Mouse (Mus musculus): ENCODE measurements around the gene Pde4b. TPM values are rescaled to one million over a fixed set of nuclear protein-coding genes. Genes with fewer than 3 reads are reported as not detected.

Gene Pde4b
- polyA plus RNA-seq, 1 experiment from 2014 or later: 44.5 TPM

GRCm38 (mm10) chr4:102594506-102594905, 507.2 kb downstream of the Pde4b start:
- H3K9me3 ChIP-seq (ENCODE audit: low read length): no peaks in the 10 kb centered on the region
- no peak overlapping the region for H3K27ac ChIP-seq (ENCODE audit: low read length)
- peaks cover 24% of the 10 kb centered on the region; the same call in 1 of the 2 replicates for H3K36me3 ChIP-seq (ENCODE audit: insufficient read depth, low read length)
- H3K27me3 ChIP-seq (replicated peaks; ENCODE audit: insufficient read depth, low read length): no peaks in the 10 kb centered on the region
- no peaks in the 10 kb centered on the region for H3K4me1 ChIP-seq (ENCODE audit: insufficient read depth, low read depth, low read length)
- DNase-seq (ENCODE audit: low spot score) (no peak), ATAC-seq (no peak)
- TF ChIP-seq EP300 (IDR thresholded peaks at IDR 0.05) (no peak), CTCF (IDR thresholded peaks at IDR 0.05) (no peak)
- no peak overlapping the region for H3K4me2 ChIP-seq (replicated peaks; ENCODE audit: low read depth, low read length)
- no peak overlapping the region for H3K9ac ChIP-seq (replicated peaks; ENCODE audit: low read depth)
- H3K4me3 ChIP-seq (ENCODE audit: low read depth, low read length): no peak overlapping the region
- 92% methylated on average over 3 of the region's 3 CpGs for WGBS

GRCm38 (mm10) chr4:102603968-102604367, 516.6 kb downstream of the Pde4b start:
- no peak overlapping the region for H3K27ac ChIP-seq (ENCODE audit: low read length)
- no peaks in the 10 kb centered on the region; the same call in 1 of the 2 replicates for H3K4me1 ChIP-seq (ENCODE audit: insufficient read depth, low read depth, low read length)
- no peak for TF ChIP-seq CTCF (IDR thresholded peaks at IDR 0.05)
- TF ChIP-seq EP300 (IDR thresholded peaks at IDR 0.05): no peak

DNA sequence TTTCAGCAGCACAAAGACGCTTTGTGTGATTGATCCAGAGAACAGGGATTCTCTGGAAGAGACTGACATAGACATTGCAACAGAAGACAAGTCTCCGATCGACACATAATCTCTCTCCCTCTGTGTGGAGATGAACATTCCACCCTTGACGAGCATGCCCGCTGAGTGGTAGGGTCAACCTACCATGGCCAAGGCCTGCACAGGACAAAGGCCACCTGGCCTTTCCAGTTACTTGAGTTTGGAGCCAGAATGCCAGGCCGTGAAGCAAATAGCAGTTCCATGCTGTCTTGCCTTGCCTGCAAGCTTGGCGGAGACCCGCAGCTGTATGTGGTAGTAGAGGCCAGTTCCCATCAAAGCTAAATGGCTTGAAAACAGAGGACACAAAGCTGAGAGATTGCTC, 517.9 kb downstream of the Pde4b start:
- no peaks in the 10 kb centered on the region; the same call in 1 of the 2 replicates for H3K4me1 ChIP-seq (ENCODE audit: insufficient read depth, low read depth, low read length)
- no peak for DNase-seq (ENCODE audit: low spot score)
- TF ChIP-seq CTCF (IDR thresholded peaks at IDR 0.05) (no peak), EP300 (IDR thresholded peaks at IDR 0.05) (no peak)
- H3K4me2 ChIP-seq (replicated peaks; ENCODE audit: low read depth, low read length): no peak overlapping the region
- no peak overlapping the region for H3K27ac ChIP-seq (ENCODE audit: low read length)
- no peaks in the 10 kb centered on the region for H3K9me3 ChIP-seq (ENCODE audit: low read length)
- H3K27me3 ChIP-seq (replicated peaks; ENCODE audit: insufficient read depth, low read length): no peaks in the 10 kb centered on the region
- peaks cover 16% of the 10 kb centered on the region; the same call in 1 of the 2 replicates for H3K36me3 ChIP-seq (ENCODE audit: insufficient read depth, low read length)
- ATAC-seq: no peak
- WGBS: 93% methylated on average over 8 of the region's 8 CpGs
- no peak overlapping the region for H3K9ac ChIP-seq (replicated peaks; ENCODE audit: low read depth)
- H3K4me3 ChIP-seq (ENCODE audit: low read depth, low read length): no peak overlapping the region

More at GRCm38 (mm10) chr4:102603968-102604367, 516.6 kb downstream of the Pde4b start:
- peaks cover 25% of the 10 kb centered on the region for H3K36me3 ChIP-seq (ENCODE audit: insufficient read depth, low read length)
- DNase-seq (ENCODE audit: low spot score): peak; percentile 15
- no peak overlapping the region for H3K4me3 ChIP-seq (ENCODE audit: low read depth, low read length)
- no peaks in the 10 kb centered on the region for H3K9me3 ChIP-seq (ENCODE audit: low read length)
- ATAC-seq: peak; percentile 59; the same call in 1 of the 2 replicates
- H3K4me2 ChIP-seq (replicated peaks; ENCODE audit: low read depth, low read length): no peak overlapping the region
- no peak overlapping the region for H3K9ac ChIP-seq (replicated peaks; ENCODE audit: low read depth)
- H3K27me3 ChIP-seq (replicated peaks; ENCODE audit: insufficient read depth, low read length): no peaks in the 10 kb centered on the region
- WGBS: 50% methylated on average over 2 of the region's 3 CpGs

GRCm38 (mm10) chr4:102605722-102606341, 518.5 kb downstream of the Pde4b start:
- no peak overlapping the region for H3K4me2 ChIP-seq (replicated peaks; ENCODE audit: low read depth, low read length)
- no peaks in the 10 kb centered on the region; the same call in 1 of the 2 replicates for H3K4me1 ChIP-seq (ENCODE audit: insufficient read depth, low read depth, low read length)
- H3K9ac ChIP-seq (replicated peaks; ENCODE audit: low read depth): no peak overlapping the region
- DNase-seq (ENCODE audit: low spot score) (no peak), ATAC-seq (no peak)
- peaks cover 16% of the 10 kb centered on the region; the same call in 1 of the 2 replicates for H3K36me3 ChIP-seq (ENCODE audit: insufficient read depth, low read length)
- H3K4me3 ChIP-seq (ENCODE audit: low read depth, low read length): no peak overlapping the region
- H3K9me3 ChIP-seq (ENCODE audit: low read length): no peaks in the 10 kb centered on the region
- 81% methylated on average over 4 of the region's 4 CpGs for WGBS
- no peak overlapping the region for H3K27ac ChIP-seq (ENCODE audit: low read length)
- H3K27me3 ChIP-seq (replicated peaks; ENCODE audit: insufficient read depth, low read length): no peaks in the 10 kb centered on the region
- TF ChIP-seq EP300 (IDR thresholded peaks at IDR 0.05) (no peak), CTCF (IDR thresholded peaks at IDR 0.05) (no peak)

- Histone ChIP-seq H3K27me3 (replicated peaks; ENCODE audit: insufficient read depth, low read length) (no peaks in the 10 kb centered on the region), H3K9ac (replicated peaks; ENCODE audit: low read depth) (no peak overlapping the region), H3K4me1 (ENCODE audit: insufficient read depth, low read depth, low read length) (no peaks in the 10 kb centered on the region; the same call in 1 of the 2 replicates), H3K4me3 (ENCODE audit: low read depth, low read length) (no peak overlapping the region), H3K9me3 (ENCODE audit: low read length) (no peaks in the 10 kb centered on the region), H3K27ac (ENCODE audit: low read length) (no peak overlapping the region), H3K4me2 (replicated peaks; ENCODE audit: low read depth, low read length) (no peak overlapping the region), H3K36me3 (ENCODE audit: insufficient read depth, low read length) (peaks cover 16% of the 10 kb centered on the region; the same call in 1 of the 2 replicates)
- WGBS: 84% methylated on average over 8 of the region's 8 CpGs
- TF ChIP-seq EP300 (IDR thresholded peaks at IDR 0.05) (no peak), CTCF (IDR thresholded peaks at IDR 0.05) (no peak)
- DNase-seq (ENCODE audit: low spot score) (no peak), ATAC-seq (no peak)
Observed at GRCm38 (mm10) chr4:102606825-102607224, 519.5 kb downstream of the Pde4b start.

DNA sequence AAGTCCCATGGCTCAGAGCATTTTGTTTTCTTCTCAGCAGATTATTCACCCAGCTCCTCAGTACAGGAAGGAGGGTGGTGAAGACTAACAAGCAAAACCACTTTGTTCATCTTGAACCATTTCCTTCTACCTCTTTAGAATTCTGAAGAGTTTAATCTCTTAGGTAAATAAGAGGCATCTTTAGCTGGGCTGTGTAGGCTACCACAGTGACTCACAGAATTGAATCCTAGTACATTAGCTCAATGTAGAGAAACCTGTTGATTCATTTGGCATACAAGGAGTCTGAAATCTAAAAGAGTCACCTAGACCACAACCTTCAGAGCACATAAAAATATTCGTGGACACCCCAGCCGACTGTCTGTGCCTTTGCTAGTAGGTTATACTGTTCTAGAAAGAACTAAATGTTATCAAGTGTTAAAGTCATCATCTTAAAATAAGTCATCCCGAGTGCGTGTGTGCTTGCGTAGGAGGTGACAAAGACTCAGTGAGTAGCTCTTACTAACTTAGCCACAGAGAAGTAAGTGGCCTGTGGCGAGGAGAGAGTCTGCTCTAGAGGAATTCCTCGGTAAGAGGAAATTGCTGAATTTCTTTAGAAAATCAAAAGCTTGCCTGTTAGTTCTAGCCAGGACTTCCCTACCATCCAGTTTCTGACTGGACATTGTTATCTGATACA, 520.5 kb downstream of the Pde4b start:
- no peak overlapping the region for H3K4me3 ChIP-seq (ENCODE audit: low read depth, low read length)
- H3K27me3 ChIP-seq (replicated peaks; ENCODE audit: insufficient read depth, low read length): no peaks in the 10 kb centered on the region
- TF ChIP-seq EP300 (IDR thresholded peaks at IDR 0.05) (peak; percentile 43; the same call in 1 of the 2 replicates), CTCF (IDR thresholded peaks at IDR 0.05) (no peak)
- DNase-seq (ENCODE audit: low spot score) (peak; percentile 50), ATAC-seq (peak; percentile 54)
- WGBS: 50% methylated on average over 7 of the region's 7 CpGs
- H3K9me3 ChIP-seq (ENCODE audit: low read length): no peaks in the 10 kb centered on the region
- no peak overlapping the region for H3K4me2 ChIP-seq (replicated peaks; ENCODE audit: low read depth, low read length)
- H3K4me1 ChIP-seq (ENCODE audit: insufficient read depth, low read depth, low read length): no peaks in the 10 kb centered on the region; the same call in 1 of the 2 replicates
- H3K9ac ChIP-seq (replicated peaks; ENCODE audit: low read depth): no peak overlapping the region
- 0 out of 2 replicates have a peak overlapping the region, but pooled peaks have one; percentile 20 for H3K27ac ChIP-seq (ENCODE audit: low read length)
- H3K36me3 ChIP-seq (ENCODE audit: insufficient read depth, low read length): peaks cover 8% of the 10 kb centered on the region; the same call in 1 of the 2 replicates

Measured in lung, postnatal 0 days (tissue).